In the genomic region with DNA sequence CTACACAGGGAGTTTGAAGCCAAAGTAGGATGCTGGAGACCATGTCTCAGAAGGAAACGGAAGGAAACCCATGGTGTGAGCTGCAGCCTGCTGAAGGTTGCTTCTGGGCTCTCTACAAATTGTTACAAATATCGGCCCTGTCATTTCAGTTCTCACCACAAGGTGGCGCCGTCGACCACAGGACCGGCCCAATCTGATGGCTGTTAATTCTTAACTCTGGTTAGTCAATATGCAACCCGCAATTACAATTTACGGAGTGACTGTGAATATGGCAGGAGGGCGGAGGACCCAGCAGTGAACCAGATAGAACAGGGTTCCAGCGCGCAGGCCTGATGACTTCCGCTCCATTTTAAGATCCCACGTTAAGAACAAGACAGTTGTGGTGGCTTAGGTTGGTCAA, we compare ENCODE assay signal across 8 mouse cellular contexts.
A peak's percentile ranks its signal among the peaks of the same experiment; 100 is the strongest.
DNase-seq lines count a peak whose midpoint lies in the region; ATAC-seq and TF ChIP-seq lines count a peak whose summit lies in the region.

No protein-coding gene starts in this region.

- no peak overlapping the region for H3K4me3 ChIP-seq in midbrain, embryonic 11.5 days (ENCODE audit: low read depth, low read length)
- H3K4me3 ChIP-seq in midbrain, embryonic 13.5 days (replicated peaks): no peak overlapping the region
- no peak overlapping the region for H3K4me3 ChIP-seq in cerebellum, adult 2 months (replicated peaks; ENCODE audit: insufficient read depth, low read depth, low read length)

- ATAC-seq in midbrain, embryonic 11.5 days (ENCODE audit: low FRiP score): no peak
- no peak for ATAC-seq in midbrain, embryonic 13.5 days
- 0 out of 4 replicates have a peak, but pooled peaks have one; percentile 23 to 40 for ATAC-seq in hematopoietic stem cell, adult 5-6 weeks (replicated peaks in 1 of 2; ENCODE audit: insufficient read depth in 1 of 2, low FRiP score in 2 of 2, low TSS enrichment in 1 of 2, low read depth in 1 of 2, poor library complexity in 2 of 2, severe bottlenecking in 2 of 2)

- no peaks in the 10 kb centered on the region for H3K9me3 ChIP-seq in midbrain, embryonic 11.5 days (ENCODE audit: control insufficient read depth, low read length)
- no peaks in the 10 kb centered on the region for H3K9me3 ChIP-seq in midbrain, embryonic 13.5 days

- H3K27me3 ChIP-seq in midbrain, embryonic 11.5 days (ENCODE audit: control insufficient read depth, insufficient read depth, low read length): no peaks in the 10 kb centered on the region
- no peaks in the 10 kb centered on the region for H3K27me3 ChIP-seq in midbrain, embryonic 13.5 days
- H3K27me3 ChIP-seq in cerebellum, adult 2 months (ENCODE audit: control insufficient read depth, insufficient read depth, low read length): no peaks in the 10 kb centered on the region

- no peaks in the 10 kb centered on the region for H3K36me3 ChIP-seq in midbrain, embryonic 11.5 days (ENCODE audit: control insufficient read depth, insufficient read depth, low read length)
- peaks cover 5% of the 10 kb centered on the region for H3K36me3 ChIP-seq in midbrain, embryonic 13.5 days

- no peak overlapping the region for H3K4me2 ChIP-seq in midbrain, embryonic 11.5 days
- H3K4me2 ChIP-seq in midbrain, embryonic 13.5 days (replicated peaks): no peak overlapping the region

- 35% methylated on average over 13 of the region's 13 CpGs for WGBS in midbrain, embryonic 11.5 days
- 40% methylated on average over 13 of the region's 13 CpGs for WGBS in midbrain, embryonic 13.5 days
- WGBS in cerebellum, adult 2 months: 33% methylated on average over 13 of the region's 13 CpGs

- TF ChIP-seq CTCF in cerebellum, adult 2 months (IDR thresholded peaks at IDR 0.05; ENCODE audit: borderline replicate concordance, insufficient read depth, low read depth, low read length): peak; percentile 90

- DNase-seq in midbrain, embryonic 11.5 days (ENCODE audit: low spot score, missing footprints): peak; percentile 94
- peak; percentile 81 for DNase-seq in MN1 (ENCODE audit: low spot score)
- DNase-seq in cerebellum, adult 2 months: peak; percentile 50 to 77
- DNase-seq in layer of hippocampus, postnatal 25 days (ENCODE audit: extremely low spot score in 1 of 2, low spot score in 1 of 2): peak; percentile 52 to 74
- peak; percentile 51 for DNase-seq in ovary, postnatal 14 days (ENCODE audit: low spot score)
- no peak for DNase-seq in Muller cell, postnatal 12 days (ENCODE audit: inconsistent ontology term)

- TF ChIP-seq POLR2A in cerebellum, adult 2 months (IDR thresholded peaks at IDR 0.05; ENCODE audit: borderline replicate concordance, insufficient read depth, low read length): no peak

- no peaks in the 10 kb centered on the region; the same call in 1 of the 2 replicates for H3K4me1 ChIP-seq in midbrain, embryonic 11.5 days (ENCODE audit: control insufficient read depth, insufficient read depth, low read length)
- peaks cover 3% of the 10 kb centered on the region; the same call in 1 of the 2 replicates for H3K4me1 ChIP-seq in midbrain, embryonic 13.5 days (replicated peaks)
- H3K4me1 ChIP-seq in cerebellum, adult 2 months (ENCODE audit: control insufficient read depth, insufficient read depth, low read length): no peaks in the 10 kb centered on the region

- H3K9ac ChIP-seq in midbrain, embryonic 11.5 days (ENCODE audit: low read length): no peak overlapping the region
- no peak overlapping the region for H3K9ac ChIP-seq in midbrain, embryonic 13.5 days (replicated peaks)

- H3K27ac ChIP-seq in midbrain, embryonic 11.5 days (ENCODE audit: low read depth, low read length): no peak overlapping the region
- H3K27ac ChIP-seq in midbrain, embryonic 13.5 days: no peak overlapping the region
- H3K27ac ChIP-seq in cerebellum, adult 2 months (ENCODE audit: insufficient read depth, low read length): no peak overlapping the region

Comparison
In these comparisons a context has a peak if more than half of its experiments do, and no peak if none do; other contexts are left out.
1. ATAC-seq: peak in hematopoietic stem cell, adult 5-6 weeks (2 of 2); none in midbrain, embryonic 11.5 days (single experiment) and midbrain, embryonic 13.5 days (single experiment).